Mouse (Mus musculus) ES-CJ7 (cell line): ENCODE measurements around the gene Igll1.
"Not testable (repeated sequence)": the region's sequence is repeated elsewhere in the genome, so short reads cannot be mapped to it uniquely, and the experiment has no call there.

Experiments used
- DNase-seq: peaks from one replicate; pipeline ENCODE4 v3.0.0; 2011; ENCODE audit warnings: low read depth, low spot score

Igll1 gene

DNA sequence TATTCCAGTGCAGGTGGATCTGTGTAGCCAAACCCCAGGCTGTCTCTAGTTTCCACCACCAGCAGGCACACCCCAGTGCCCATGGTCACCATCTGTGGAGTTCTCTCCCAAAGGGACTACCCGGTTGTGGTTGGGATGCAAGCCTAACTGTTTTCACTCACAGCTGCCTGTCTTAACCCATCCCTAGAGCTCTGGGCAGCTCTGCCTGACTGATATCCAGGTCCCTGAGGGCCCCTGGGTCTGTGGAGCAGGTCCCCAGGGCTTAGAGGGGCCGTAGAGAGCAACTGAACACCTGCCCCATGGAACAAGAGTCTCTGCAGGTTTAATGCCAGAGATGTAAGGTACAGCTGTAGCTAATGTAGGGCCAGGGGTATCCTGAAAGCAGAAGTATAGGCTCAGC lies at the start of gene Igll1:
Gene Igll1, minus strand, starts transcription at position 8 of the 400 bp plus-strand sequence.
- no peak for DNase-seq

DNA sequence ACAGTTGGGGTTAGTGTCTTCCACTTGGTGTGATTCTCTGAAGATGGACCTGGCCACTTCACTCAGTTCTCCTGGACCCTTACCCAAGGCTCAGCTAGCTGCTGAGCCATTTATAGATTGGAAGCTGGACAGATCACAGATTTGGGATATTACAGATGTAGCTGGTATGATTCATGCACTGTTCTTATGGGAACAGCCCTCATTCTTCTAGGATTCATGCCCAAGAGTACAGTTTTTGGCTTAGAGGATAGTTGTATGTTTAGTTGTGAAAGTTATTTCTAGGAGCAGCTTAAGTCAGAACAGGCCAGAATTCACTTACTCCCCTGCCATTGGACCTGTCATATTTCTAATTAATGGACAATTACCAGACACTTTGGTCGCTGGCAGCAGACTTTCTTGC lies 49.7 kb upstream of the Igll1 start:
- no peak for DNase-seq

DNA sequence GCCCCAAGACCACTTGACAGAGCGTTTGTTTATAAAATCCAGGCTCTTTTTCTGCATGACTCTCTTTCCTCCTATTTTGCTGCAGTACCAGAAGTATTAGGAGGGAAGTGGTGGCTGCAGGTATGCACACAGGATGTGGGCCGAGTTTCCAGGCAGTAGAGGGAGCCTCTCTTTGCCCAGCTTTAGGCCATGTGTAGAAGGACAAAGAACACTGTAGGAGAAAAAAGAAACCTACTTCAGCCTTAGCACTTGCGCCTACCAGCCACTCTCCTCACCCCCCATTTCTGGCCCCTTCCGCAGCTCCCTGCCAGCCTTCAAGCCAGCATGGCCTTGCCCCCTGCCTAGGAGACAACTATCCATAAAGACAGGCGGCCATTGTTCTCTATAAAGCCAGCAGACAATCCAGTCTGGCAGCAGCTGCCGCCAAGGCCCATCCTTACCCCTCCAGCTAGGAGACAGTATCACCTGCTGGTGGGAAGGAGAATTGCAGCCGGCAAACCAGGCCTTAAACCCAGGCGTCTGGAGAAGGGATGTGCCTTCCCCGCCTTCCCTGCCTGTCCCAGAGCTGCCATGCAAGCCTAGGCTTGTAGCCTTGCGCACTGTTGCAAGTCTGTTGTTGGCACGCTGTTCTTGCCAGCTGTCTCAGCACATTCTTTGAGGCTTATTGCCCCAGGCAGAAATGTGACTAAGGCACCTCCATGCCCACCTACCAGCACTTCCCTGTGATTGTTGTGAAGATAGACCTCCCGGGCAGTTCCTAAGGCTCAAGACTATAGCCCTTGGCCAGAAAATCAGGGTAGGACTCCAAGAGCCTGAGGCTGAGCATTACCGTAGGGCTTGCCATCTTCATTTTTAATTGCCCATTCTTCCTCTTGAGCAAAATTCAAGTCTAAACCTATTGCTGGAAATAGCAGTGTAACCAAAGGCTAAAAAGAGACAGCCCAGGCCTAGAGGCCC lies 48.1 kb upstream of the Igll1 start:
- peak; percentile 91 for DNase-seq

DNA sequence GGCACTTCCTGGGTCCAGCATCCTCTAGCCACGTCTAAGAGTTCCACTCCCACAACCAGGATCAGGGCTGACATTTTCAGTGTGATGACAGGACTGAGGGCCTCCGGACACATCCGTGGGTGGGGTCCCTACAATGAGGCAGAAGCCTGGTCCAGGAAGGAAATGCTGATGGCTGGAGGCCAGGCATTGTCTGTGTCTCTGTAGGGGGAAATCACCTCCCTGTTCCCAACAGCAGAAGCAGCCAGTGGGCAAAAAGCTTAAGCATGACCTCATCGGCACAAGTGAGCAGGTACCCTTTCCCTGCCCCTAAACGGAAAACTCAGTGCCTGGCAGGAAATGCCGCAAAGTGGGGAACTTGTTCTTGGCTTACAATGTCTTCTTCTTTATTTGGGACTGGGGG lies 44.0 kb upstream of the Igll1 start:
- peak; percentile 64 for DNase-seq

DNA sequence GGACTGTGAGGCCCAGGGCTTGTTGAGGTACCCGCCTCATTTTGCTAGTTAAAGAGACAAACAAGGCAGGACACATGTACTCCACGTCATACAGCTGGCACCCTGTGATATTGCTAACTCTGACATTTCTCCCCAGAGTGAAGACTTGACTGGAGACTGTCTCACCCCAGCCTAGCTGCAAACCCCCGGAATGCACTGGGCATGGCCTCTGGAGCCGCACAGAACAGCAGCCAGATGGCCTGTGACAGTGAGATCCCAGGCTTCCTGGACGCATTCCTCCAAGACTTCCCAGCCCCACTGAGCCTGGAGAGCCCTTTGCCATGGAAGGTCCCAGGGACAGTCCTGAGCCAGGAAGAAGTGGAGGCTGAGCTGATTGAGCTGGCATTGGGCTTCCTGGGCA lies 39.4 kb upstream of the Igll1 start:
- no peak for DNase-seq

DNA sequence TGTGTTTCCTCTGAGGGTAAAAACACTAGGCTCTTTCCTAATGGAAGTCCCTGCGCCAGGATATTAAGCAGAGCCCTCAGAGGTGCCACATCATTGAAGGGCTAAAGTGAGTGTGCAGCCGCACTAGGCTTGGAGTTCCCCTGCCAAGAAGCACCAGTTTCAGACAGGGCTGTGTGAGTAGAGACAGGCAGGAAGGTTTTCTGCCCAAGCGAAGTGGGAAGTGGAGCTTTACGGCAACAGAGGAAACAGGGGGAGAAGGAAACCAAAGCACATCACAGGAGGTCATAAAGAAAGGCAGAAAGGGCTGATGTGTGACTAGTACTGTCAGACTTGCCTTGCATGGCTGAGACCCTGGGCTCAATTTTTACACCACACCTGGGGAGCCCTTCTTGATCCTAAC lies 38.5 kb upstream of the Igll1 start:
- no peak for DNase-seq

DNA sequence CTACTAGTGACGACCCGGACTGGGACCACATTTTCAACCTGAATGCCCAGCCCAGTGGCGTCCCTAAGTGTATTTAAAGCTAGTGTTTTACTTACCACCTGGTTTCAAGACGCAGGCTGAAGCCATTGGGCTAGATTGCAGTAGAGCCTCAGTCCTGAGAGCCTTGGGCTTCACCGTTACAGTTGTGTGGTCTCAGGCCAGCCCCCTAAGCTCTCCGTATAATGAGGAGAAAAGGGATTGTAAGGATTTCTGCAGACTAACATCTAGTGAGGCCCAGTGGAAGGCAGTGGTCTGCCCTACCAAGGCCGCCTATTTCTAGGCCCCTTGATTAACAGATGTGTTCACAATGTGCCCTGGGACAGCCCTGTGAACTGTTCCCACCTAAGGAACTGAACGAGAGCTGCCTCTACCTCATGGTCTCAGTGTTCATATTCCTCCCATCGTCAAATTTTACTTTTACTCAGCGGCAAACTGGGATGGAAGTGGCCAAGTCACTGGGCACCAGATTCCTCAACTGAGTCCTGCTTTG lies 33.3 kb upstream of the Igll1 start:
- no peak for DNase-seq

DNA sequence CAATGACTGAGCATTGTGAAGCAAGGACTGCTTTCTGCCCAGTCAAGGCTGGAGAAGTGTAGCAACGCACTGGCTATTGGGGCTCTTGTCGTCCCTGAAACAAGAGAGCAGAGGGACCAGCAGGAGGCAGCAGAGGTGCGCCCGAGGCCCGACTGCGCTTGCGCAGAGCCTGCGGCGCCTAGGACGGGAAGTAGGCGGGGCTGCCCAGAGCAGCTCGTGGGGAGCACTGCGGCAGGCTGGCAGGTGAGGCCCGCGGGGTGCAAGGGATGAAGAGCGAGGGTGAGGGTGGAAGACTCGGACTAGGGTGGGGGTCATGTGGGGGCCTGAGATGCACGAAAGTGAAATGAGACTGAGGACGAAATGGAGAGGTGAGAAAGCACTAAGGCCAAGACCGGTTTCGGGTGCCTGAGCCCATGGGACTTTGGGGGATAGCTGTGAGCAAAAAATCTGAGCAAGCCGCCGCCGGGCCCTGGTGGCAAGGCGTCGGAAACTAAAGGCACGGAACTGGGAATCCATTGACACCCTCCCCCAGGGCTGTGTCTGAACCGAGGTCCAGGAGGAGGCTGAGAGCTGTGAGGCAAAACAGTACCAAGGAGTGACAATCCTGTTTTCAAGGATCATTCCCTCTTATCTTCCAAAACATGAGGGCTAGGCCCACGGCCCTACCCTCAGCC lies 32.7 kb upstream of the Igll1 start, which contains the start of gene Ppm1f:
Gene Ppm1f, plus strand, starts transcription at position 88 of the 674 bp plus-strand sequence.
- peak; percentile 94 for DNase-seq

DNA sequence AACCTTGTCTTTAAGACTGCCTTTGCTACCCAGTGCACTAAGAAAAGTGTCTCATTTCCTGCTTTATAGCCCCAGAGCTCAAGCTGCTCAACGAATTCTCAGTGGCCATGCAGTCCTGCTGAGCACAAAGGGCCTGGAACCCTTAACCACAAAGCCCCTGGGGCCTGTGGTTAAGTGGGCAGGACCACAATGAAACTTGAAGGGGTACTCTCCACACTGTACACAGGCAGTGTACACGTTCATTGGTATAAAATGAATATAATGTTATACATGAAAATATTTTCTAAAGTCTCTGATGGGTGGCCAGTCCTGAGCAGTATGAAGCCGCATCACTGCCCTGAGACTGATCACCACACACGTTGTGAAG lies 32.2 kb upstream of the Igll1 start:
- no peak for DNase-seq

- DNase-seq = no peak
Measured at GRCm38 (mm10) chr16:16892366-16892765, 28.6 kb upstream of the Igll1 start.

GRCm38 (mm10) chr16:16888341-16888740 lies 24.6 kb upstream of the Igll1 start:
- DNase-seq = no peak

- no peak for DNase-seq
Measured at GRCm38 (mm10) chr16:16879025-16879424, 15.2 kb upstream of the Igll1 start.

DNA sequence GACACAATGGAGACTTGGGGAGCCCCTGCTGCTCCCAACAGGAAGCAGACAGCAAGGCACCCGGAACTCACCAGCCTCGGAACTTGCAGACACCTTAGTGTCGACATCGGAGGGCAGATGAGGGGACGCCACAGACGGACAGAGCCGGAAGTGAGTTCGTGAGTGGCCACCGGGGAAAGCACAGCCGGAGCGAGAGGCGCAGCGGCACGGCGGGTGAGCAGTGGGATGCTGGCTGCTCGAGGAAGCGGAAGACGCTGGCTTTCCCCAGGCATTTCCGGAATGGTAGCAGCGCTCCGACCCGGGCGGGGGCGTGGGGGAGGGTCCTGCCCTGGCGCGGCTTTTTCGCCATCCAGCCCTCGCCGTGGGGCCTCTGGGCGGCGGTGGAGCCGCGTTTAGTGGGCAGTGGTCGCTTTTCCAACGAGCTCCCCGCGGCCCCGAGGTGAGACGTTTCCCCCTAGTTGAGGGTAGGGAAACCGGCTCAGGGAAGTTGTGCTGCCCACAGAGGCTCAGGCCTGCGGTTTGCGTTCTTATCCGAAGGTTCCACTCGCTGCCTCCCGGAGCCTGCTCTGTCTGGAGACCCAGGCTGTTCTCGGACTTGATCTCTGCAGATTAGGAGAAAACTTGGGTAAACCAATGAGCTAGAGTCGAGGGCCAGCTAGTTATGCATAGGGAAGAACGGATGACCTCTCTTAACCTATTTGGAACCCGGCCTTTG lies 7.0 kb upstream of the Igll1 start, which contains the start of the genes Top3b and Vpreb1:
Gene Top3b, plus strand, starts transcription at position 120 of the 715 bp plus-strand sequence.
Gene Vpreb1, minus strand, starts transcription at position 227 of the 715 bp plus-strand sequence.
- DNase-seq = peak; percentile 98

DNA sequence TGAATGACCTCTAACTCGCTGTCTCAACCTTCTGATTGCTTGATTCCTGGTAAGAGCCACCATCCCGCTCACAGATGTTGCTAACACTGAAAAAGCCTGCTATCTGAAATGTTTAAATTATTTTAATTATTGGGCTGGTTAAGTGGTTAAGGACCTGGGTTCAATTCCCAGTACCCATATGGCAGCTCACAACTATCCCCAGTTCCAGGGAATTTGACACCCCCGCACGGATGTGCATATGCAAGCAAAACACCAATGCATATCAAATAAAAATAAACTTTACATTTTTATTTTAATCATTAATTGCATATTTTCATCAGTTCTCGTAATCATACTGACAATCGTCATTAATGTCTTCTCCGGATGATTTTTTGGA lies 6.4 kb upstream of the Igll1 start:
- DNase-seq = no peak

- peak; percentile 97 for DNase-seq
Measured at GRCm38 (mm10) chr16:16865696-16866561, 2.1 kb upstream of the Igll1 start.

DNA sequence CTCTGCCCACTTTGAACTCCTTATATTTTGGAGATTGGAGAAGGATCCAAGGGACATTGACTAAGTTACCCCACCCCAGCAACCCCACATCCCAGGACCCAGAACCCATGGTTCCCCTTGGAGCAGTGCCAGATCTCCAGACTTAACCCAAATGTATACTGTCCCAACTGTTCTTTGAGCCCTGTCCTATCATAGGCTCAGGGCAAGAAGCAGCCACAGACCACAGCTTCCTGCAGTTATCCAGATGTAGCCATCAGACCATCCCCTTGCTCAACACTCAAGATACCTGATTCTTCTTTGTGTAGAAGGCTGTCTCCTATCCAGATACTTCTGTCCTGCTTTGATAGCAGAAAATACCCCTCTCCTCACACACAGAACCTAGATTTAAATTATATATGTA lies 1.4 kb upstream of the Igll1 start:
- no peak for DNase-seq

DNA sequence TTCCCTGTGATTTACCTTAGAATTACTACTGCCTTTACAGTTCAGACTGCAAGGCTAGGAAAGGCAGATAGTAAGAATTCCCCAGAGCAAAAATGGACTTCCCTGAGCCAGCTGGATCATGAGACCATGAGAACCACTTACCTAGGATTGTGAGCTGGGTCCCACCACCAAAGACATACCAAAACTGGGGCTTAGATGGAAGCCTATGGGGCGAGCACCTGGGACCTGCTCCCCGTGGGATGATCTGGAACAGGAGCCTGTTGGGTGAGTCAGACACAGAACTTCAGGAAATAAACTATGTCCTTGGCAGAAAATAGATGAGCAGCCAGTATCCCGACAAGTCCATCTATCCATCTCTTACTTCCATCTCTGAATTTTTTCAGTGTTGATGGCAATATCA lies 1.5 kb downstream of the Igll1 start:
- no peak for DNase-seq

- DNase-seq = no peak
Measured at GRCm38 (mm10) chr16:16856731-16857476, 6.9 kb downstream of the Igll1 start.

- DNase-seq = not testable (repeated sequence)
Measured at GRCm38 (mm10) chr16:16856054-16856453, 7.7 kb downstream of the Igll1 start.

GRCm38 (mm10) chr16:16855541-16855940 lies 8.2 kb downstream of the Igll1 start:
- no peak for DNase-seq
